Mouse (Mus musculus): ENCODE measurements around the gene Cnnm3.

The Cnnm3 gene

GRCm38 (mm10) chr1:36558031-36558993, 46.6 kb downstream of the Cnnm3 start, which contains the start of gene Sema4c:
Sema4c (minus strand) TSS chr1:36558349.
- peak; percentile 98 for DNase-seq

GRCm38 (mm10) chr1:36559256-36559655, 47.6 kb downstream of the Cnnm3 start:
- DNase-seq: no peak

- no peak for DNase-seq
These were observed 48.2 kb downstream of the Cnnm3 start for GRCm38 (mm10) chr1:36559888-36560287.

GRCm38 (mm10) chr1:36560903-36561302, 49.2 kb downstream of the Cnnm3 start:
- DNase-seq: peak; percentile 99

GRCm38 (mm10) chr1:36562388-36562787, 50.7 kb downstream of the Cnnm3 start:
- peak; percentile 94 for DNase-seq

GRCm38 (mm10) chr1:36563197-36563596, 51.5 kb downstream of the Cnnm3 start:
- peak; percentile 97 for DNase-seq

GRCm38 (mm10) chr1:36563632-36564031, 52.0 kb downstream of the Cnnm3 start:
- peak; percentile 91 for DNase-seq

GRCm38 (mm10) chr1:36564101-36564500, 52.4 kb downstream of the Cnnm3 start:
- DNase-seq: peak; percentile 99

GRCm38 (mm10) chr1:36566425-36566824, 54.8 kb downstream of the Cnnm3 start:
- DNase-seq: no peak

GRCm38 (mm10) chr1:36567818-36568603, 56.3 kb downstream of the Cnnm3 start:
- DNase-seq: peak; percentile 90

GRCm38 (mm10) chr1:36568776-36569175, 57.1 kb downstream of the Cnnm3 start:
- peak; percentile 97 for DNase-seq

- peak; percentile 95 for DNase-seq
These were observed 58.1 kb downstream of the Cnnm3 start for GRCm38 (mm10) chr1:36569694-36570276.

- peak; percentile 92 for DNase-seq
These were observed 58.7 kb downstream of the Cnnm3 start for GRCm38 (mm10) chr1:36570320-36570719.

- peak; percentile 99 for DNase-seq
These were observed 60.0 kb downstream of the Cnnm3 start for GRCm38 (mm10) chr1:36571627-36572026.

- DNase-seq: peak; percentile 93
These were observed 60.6 kb downstream of the Cnnm3 start for GRCm38 (mm10) chr1:36572140-36572700.

- DNase-seq: peak; percentile 99
These were observed 61.0 kb downstream of the Cnnm3 start for GRCm38 (mm10) chr1:36572709-36573108.

- DNase-seq: peak; percentile 93
These were observed 61.9 kb downstream of the Cnnm3 start for GRCm38 (mm10) chr1:36573524-36573923.

- peak; percentile 94 for DNase-seq
These were observed 62.7 kb downstream of the Cnnm3 start for GRCm38 (mm10) chr1:36574196-36574955.

- peak; percentile 93 for DNase-seq
These were observed 63.7 kb downstream of the Cnnm3 start for GRCm38 (mm10) chr1:36575347-36575746.

- peak; percentile 90 for DNase-seq
These were observed 65.5 kb downstream of the Cnnm3 start for GRCm38 (mm10) chr1:36576991-36577675.
